Mouse (Mus musculus) hindbrain, embryonic 12.5 days (tissue): ENCODE results near the gene Tmpo. TPM values are rescaled to one million over a fixed set of nuclear protein-coding genes. Genes with fewer than 3 reads are reported as not detected.

Experiments
- polyA plus RNA-seq: library from polyadenylated mRNA; unstranded; fragments of >200 nt; fragmentation: Nextera tagmentation; extraction: Ambion mirVana; gene quantifications from 2 replicates; pipeline ENCODE4 v1.2.1, GENCODE M21; 2016

Tmpo gene
- polyA plus RNA-seq, 1 experiment from 2014 or later: 298 TPM

Other genes starting within 250 kb of the Tmpo start
- gene Apaf1, start 98.5 kb downstream of the Tmpo start, polyA plus RNA-seq: 34.3 and 35.9 TPM in 2 replicates
- 26.8 and 37.6 TPM in 2 replicates for gene Ikbip, start 98.4 kb downstream of the Tmpo start, polyA plus RNA-seq
- gene Slc25a3, start 57.3 kb downstream of the Tmpo start, polyA plus RNA-seq: 386 and 390 TPM in 2 replicates